Mouse (Mus musculus): Measurements from ENCODE around the gene Tbx2.

DNA sequence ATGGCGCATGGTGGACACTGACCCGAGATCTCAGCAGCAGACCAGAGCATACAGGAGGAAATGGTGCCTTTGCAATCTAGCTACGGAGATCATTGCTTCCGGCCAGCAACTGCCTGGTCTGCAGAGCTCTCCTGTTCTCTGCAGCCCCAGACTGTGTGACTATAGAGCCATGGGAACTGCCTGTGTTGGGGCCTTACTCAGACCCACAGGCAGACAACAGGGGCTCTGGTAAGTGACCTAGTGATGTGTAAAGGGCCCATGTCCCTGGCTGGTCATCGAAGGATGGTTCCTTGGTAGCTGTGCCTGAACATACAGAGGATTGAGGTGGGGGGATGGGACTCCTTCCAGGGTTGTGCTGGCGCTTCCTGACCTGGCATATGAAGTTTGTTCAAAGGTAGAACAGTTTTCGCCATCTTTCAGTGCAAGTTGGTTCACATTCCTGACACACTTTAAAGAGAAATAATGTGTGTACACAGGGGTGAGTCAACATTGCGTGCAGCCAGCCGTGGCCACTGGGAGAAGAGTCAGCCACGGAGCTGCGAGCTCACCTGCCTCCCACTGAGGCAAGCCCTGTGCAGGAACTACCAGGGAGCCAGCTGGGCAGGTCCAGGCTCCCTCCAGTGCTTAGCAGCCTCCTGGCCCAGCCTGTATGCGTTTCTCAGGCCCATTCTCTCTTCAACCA lies 39.7 kb upstream of the Tbx2 start:
- TF ChIP-seq CTCF (IDR thresholded peaks at IDR 0.05; ENCODE audit: low read depth, low read length) (no peak), POLR2A (IDR thresholded peaks at IDR 0.05; ENCODE audit: insufficient read depth, low read length) (no peak), EP300 (IDR thresholded peaks at IDR 0.05; ENCODE audit: insufficient read depth, low read depth, low read length) (no peak)
